Mouse (Mus musculus) erythroid progenitor cell, adult 5-6 weeks (primary cell): ENCODE results near the gene Tmprss9. TPM values are rescaled to one million over a fixed set of nuclear protein-coding genes. Genes with fewer than 3 reads are reported as not detected.

Experiments
- ATAC-seq: replicated peaks from 2 replicates; pipeline ENCODE4 v1.8.0; 2016; ENCODE audit warnings: moderate number of reproducible peaks, mild to moderate bottlenecking, moderate TSS enrichment, inconsistent platforms; ENCODE audit not compliant: poor library complexity, low FRiP score, severe bottlenecking
- total RNA-seq, 2 experiments: library from RNA; stranded (forward) in 1 of 2; stranded (reverse) in 1 of 2; fragments of 150-400 nt in 1 of 2; fragments of 186-747, 209-891 nt in 1 of 2; gene quantifications; 2 replicates each; pipeline versions ENCODE4 v1.2.3 to v1.2.4; 2015 to 2017; ENCODE audit warnings: low replicate concordance in 2 of 2

The Tmprss9 gene
- total RNA-seq, 2 experiments from 2014 or later = 0.30 TPM; not detected in 1

DNA sequence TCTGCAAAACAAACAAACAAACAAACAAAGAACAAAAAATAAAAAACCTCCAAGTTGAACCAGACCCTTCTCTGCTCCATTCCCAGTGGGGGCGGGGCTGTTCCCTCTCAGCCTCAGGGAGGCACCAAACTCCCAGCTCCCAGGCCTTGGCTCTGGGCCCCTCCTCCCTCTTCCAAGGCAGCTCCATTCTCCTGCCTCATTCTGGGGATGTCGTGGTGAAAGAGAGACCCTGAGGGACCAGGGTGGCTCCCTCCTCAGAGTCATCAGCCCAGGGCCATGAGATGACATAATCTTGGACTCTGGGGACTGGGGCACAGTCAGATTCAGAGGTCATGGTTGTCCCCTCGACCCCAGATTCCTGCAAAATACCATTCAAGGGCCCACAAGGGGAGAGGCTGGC lies 4.9 kb downstream of the Tmprss9 start:
- no peak for ATAC-seq

DNA sequence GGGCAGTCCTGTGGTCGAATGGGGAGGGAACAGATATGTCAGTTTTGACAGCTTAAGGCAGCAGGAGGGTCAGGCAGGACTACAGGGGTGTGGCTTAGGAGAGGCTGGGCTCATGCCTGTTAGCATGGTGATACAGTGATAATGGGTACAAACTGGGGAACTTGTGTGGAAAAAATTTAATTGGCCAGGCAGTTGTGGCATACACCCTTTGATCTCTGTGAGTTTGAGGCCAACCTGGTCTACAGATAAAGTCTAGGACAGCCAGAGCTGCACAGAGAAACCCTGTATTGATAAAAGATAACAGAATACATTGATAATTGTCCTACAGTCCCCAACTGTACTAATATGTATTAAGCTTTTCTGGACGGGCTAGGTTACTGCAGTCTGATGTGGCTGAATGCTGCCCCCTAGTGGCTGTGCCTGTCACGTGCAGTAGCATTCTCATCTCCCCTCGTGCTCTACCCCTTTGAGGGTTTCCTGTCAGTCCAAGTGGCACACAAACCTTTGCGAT lies 8.5 kb downstream of the Tmprss9 start:
- ATAC-seq = peak; percentile 83

DNA sequence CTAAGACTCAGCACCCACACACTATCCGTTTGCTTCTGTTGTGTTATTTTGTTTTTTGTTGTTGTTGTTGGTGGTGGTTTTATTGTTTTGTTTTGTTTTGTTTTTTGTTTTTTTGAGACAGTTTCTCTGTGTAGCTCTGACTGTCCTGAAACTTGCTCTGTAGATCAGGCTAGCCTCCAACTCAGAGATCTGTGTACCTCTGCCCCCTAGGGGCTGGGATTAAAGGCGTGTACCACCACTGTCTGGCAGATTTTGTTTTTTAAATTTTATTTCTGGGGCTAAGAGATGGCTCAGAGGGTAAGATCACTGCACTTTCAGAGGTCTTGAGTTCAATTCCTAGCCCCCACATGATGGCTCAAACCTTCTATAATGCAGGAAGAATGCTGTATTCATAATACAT lies 9.3 kb downstream of the Tmprss9 start:
- no peak for ATAC-seq

DNA sequence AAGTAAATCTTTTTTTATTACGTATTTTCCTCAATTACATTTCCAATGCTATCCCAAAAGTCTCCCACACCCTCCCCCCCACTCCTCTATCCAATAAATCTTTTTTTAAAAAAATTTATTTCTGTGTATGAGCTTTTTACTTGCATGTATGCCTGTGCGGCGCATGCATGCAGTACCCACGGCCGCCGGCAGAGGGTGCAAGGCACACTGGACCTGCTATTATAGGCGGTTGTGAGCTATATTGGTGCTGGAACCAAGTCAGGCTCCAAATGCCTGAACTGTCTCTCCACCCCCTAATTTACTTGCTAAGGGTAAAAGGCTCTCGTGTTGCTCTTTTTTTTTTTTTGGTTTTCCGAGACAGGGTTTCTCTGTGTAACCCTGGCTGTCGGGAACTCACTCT lies 9.7 kb downstream of the Tmprss9 start:
- peak; percentile 51; the same call in 1 of the 2 replicates for ATAC-seq

DNA sequence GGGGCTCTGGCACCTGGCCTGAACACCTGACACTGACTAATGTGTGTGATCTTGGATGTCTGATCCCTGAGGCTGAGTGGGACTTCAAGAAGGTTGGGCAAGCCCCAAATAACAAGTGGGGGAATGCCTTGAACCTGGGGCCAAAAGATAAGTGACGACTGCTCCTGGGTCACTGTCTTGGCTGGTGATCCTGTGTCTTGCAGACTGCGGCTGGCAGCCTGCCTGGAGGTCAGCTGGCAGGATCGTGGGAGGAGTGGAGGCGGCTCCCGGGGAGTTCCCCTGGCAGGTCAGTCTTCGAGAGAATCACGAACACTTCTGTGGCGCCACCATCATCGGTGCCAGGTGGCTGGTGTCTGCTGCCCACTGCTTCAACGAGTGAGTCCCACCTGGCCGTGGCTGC lies 15.5 kb downstream of the Tmprss9 start:
- ATAC-seq = peak; percentile 75

DNA sequence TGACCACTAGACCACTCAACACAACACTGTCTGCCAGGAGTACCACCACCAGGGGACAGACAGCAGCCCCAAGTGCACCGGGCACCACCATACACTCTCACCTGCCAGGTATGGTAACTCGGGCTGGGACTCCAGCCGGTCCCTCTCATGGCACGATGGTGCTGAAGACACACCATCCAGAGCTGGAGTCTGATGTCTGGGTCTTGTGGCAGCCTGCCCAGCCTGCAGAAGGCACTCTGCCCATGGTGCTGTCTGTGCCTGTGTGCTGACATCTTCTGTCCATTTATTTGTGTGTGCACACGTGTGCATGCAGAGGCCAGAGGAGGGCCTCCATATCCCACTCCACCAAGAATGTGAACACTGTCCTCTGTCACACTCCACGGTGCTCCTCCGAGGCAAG lies 23.5 kb downstream of the Tmprss9 start:
- no peak for ATAC-seq

DNA sequence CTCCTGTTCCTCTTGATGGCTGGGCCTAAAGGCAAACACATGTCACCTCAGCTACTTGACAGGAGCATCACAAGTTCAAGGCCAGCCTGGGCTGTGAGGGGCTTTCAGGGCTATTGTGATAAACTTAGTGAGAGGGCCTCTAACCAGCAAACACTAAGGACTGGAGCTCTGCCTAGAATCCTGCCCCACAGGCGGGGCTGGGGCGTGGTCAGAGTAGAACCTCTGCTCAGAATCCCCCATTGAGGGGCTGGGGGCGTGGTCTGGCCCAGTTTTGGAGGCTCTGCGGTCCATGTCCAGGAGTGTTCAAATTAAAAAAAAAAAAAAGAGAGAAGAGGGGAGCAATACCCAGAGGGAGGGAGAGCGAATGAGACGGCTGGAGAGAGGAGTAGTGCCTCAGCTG lies 24.0 kb downstream of the Tmprss9 start:
- ATAC-seq = no peak

DNA sequence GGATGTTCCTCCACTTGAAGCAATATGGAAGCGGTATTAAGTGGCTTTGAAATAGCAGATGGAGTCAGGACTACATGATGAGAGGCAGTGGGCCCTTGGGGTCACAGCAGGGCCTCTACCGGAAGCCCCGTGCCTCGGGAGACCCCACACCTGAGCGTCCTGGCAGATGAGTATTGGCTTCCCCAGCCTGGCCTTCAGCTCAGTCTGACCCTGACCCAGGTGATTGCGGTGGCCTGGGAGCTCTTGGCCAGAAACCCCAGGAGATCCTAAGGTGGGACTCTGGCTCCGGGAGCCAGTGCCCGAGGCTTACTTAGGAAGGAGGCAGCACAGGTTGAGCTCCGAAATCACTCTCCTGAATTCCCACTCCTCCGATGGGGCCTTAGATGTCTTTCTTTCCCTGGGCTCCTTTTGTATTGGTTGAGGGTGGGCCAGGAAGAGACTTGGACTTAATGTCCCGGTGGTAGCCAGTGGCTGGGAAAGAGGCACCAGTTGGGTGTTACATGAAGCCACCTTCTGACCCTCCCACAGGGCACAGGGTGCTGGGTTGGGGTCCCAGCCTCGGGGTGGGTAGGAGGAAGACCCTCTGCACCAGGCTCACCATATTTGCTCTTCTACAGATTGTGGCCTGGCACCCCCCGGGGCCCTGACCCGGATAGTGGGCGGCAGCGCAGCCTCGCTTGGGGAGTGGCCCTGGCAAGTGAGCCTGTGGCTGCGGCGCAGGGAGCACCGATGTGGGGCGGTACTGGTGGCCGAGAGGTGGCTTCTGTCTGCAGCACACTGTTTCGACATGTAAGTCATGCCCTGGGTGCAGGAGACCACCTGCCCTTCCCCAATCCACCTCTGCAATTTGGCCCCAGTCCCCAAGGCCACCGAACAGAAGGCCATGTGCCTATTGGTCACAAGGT lies 25.2 kb downstream of the Tmprss9 start:
- ATAC-seq = no peak

DNA sequence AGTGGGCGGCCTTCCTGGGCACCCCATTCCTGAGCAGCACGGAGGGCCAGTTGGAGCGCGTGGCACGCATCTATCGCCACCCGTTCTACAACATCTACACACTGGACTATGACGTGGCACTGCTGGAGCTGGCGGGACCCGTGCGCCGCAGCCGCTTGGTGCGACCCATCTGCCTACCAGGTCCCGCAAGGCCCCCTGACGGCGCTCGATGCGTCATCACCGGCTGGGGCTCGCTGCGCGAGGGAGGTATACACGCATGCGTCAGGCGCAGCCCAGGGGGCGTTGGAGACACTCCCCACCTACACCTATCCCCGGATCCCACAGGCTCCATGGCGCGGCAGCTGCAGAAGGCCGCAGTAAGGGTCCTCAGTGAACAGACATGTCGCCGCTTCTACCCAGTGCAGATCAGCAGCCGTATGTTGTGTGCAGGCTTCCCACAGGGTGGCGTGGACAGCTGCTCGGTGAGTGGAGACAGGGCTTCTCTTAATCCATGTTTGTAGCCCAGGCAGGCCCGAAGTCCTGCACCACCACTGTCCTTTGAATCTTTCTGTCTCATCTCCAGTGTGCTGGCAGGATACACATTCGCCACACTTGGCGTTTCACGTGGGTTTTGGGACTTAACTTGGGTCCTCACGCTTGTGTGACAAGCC lies 26.3 kb downstream of the Tmprss9 start:
- no peak for ATAC-seq

DNA sequence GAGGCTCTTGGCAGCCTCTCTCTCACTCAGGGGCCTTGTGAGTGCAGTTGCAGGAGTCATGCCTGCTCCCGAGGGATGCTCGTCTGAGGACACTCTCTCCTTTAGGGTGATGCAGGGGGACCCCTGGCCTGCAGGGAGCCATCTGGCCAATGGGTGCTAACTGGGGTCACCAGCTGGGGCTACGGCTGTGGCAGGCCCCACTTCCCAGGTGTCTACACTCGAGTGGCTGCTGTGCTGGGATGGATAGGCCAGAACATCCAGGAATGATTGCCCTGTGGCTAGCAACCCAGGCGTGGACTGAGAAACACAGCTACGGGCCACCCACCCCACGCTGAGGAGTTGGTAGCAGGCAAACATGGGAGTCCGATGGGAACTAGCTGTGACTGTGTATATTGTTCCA lies 27.4 kb downstream of the Tmprss9 start:
- ATAC-seq = no peak

DNA sequence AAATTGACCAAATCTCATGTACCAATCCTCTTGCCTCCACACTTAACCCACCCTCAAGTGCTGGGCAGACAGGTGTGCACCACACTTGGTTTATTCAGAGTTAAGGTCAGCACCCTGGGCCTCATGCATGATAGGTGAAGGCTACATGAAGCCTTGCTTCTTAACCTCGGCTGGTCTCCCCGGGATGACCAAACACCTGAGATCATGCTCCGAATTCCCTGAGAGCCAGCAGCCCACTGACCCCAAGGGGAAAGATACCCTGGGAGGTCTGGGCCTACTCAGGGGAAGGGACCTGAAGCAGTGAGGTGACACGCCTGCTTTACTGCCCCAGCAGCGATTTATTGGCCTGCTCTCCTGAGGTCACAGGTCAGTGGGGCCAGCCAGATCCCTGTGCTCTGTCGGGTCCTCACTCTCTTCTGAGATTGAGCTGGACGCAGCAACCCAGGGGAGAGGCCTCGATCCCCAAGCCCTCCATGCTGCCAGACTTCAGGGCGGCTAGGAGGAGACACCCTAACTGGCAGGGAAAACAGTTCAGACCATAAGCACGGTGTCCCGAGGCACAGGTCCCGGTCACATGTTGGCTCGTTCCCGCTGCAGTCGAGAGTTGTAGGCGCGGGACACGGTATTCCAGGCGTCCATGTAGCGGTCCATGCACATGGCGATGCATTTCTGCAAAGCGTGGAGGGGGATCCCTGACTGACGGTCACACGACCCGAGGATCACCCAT lies 28.1 kb downstream of the Tmprss9 start:
- 0 out of 2 replicates have a peak, but pooled peaks have one; percentile 1 for ATAC-seq

DNA sequence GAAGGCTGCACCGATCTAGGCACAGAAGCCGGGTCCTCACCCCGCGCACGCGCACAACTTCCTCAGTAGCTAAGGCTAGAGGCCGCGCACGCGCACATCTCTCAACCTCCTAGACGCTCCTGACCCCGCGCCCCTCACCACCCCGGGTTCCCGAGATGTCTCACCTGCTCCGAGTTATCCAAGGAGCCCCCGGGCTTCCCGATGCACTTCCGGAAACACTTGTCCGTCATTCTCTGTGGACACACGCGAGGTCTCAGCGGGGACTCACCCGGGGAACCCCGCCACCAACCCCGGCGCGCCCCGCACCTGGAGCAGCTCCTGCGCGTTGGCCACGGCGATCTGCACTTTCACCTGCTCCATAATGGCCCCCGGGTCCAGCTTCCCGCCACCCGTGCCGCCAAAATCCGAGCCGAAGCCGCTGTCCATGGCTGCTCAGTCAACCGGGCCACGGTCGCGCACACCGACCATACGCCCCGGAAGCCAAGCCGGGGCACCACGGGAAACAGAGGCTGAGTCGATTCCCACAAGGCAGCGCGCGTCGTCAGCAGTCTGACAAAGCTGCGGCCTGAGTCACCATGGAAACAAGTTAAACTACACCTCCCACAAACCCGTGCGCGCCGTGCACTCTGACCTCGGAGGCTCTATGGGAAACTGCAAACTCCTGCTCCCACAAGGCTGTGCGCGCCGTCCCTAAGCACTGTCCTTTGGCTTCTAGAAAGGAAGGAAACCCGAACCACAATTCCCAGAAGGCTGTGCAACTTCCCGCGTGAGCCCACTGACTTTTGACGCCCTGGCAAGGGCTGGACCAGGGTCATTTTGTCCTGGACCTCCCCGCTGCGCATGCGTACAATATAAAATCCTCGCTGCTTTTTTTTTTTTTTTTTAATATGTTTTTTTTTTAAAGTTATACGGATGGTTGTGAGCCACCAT lies 28.9 kb downstream of the Tmprss9 start, which contains the start of gene Timm13:
TSS of gene Timm13 (minus strand) at position 652 of the 930 bp plus-strand sequence.
- ATAC-seq = peak; percentile 89

DNA sequence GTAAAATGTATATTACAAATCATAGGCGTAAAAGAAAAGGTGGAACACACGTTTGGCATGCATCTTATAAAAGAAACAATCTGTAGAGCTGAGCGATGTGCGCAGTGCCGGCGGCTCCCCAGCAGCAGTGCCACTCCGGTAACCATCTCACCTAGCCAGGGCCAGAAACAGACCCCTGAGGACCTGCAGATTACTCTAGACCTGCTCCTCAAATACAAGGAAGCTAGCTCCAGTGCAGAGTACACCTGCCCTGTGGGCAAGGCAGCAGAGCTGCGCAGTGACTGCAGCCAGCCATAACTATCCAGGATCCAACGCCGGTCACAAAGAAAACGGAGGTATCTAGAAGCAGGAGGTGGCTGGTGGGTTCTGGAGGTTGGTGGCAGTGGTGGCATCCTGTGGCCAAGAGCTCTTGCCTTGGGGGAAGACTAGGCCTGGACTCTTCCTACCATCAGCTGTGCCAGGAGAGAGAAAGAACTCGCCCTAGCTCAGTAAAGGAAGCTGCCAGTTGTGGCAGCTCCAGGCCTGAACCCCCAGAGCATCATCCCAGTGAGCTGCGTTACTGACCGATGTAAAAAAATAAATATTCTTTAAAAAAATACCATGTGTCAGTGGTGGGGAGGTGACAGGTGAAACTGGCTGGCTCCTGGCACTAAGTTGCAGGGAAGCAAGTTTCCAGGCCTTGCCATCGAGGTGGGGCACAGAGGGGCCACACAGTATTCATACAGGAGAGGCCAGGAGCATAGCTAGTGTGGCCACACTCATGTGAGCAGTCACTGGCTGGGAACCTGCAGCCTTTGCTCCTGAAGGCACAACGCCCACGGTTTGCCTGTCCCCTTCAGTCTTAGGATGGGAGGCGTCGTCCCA lies 30.0 kb downstream of the Tmprss9 start:
- ATAC-seq = no peak

DNA sequence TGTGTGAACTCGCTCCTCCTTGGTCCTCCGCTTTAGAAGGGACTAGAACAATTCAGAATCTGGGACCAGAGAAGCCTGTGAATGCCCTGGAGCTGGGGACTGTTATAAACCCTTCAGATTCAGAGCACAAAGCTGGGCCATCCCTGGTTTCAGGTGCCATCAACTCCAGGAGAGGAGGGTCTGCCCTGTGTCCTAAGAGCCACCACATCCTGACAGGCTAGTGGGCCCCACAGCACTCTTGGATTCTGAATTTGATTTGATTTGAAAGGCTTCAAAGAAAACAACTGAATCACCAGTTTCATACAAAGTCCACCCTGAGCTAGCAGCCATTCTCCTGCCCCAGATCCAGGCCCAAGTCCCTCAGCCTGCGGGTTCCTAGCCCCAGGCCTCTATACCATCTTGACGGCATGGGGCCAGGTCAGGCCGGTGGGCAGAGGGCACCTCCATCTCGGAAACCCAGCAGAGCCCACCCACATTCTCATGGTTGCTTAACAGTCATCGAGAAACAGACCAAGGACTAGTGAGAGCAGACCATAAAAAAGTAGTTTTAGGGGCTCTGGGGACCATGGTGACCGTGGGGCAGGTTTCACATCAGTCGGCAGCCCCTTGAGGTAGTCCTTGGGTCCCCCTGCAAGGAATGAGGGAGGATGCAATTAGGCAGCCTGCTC lies 30.8 kb downstream of the Tmprss9 start:
- ATAC-seq = no peak

DNA sequence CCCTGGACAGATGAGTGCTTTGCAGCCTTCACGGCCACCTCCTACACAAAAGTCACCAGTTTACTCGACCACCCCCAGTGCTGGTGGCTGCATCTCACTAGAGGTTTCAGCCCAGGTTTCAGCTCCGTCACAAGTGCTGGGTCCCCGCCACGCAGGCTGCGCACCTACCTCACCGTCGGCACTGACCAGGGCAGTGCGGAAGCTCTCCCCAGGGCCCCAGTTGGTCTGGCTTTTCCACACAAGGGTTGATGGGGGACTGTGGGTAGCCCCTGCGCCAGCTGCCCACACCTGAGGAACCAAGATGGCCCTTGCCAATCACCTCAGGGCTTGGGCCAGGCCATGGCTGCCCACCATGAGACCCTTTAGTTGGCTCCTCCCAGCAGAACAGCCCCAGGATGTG lies 31.6 kb downstream of the Tmprss9 start:
- no peak for ATAC-seq

DNA sequence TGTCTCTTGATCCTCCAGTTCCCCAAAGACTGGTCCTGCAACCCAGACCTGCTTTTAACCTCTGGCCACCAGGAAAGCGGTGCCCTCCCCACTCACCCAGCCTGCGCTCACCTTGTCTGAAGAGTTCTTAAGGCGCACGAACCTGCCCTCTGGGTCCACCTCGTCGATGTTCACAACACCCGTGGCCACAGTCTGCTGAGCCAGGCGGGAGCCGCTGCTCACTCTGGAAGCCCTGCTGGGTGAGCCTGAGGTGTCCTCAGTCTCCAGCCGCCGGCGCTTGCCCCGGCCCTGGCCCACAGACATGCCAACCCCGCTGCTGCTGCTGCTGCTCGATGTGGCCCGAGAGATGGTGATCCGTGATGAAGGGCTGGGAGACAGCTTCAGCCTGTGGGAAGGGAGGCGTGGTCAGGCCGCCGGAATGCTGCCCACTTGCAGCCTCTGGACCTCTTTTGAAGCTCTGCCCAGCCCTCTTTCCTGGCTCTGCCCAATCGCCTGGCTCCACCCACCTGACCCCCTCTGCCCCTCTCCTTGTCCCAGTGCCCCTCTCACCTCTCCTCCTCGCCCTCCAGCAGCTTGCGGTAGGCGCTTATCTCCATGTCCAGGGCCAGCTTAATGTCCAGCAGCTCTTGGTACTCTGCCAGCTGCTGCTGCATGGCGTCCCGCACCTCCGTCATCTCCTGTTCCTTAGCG lies 32.5 kb downstream of the Tmprss9 start:
- no peak for ATAC-seq

DNA sequence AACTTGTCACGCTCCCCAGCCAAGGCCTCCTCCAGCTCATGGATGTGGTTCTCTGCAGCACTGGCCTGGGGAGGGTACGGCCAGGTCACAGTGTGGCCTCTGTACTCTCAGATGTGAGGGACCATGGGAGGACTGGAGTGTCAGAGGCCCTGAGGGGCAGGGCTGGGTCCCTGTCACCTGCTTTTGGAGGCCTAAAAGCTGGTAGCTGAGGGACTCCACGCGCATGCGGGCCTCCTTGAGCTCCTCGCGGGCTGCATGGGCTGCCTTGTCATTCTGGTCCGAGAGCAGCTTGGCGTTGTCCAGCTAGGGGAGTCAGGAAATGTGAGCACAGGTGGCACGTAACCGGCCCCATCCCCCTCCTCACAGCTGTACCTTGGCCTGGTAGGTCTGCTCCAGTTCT lies 33.1 kb downstream of the Tmprss9 start:
- no peak for ATAC-seq
